Mouse (Mus musculus) midbrain, embryonic 12.5 days (tissue): ENCODE measurements at regions not wholly inside any gene's neighbourhood (a gene's known extent, or its start where the extent isn't known, plus 50 kb on each side); places are given as distances from the start of the nearest gene placed in this dataset.

Source experiments
- ATAC-seq: fragments of 200-750 bp; cut with Nextera tagmentation; 2 replicates; pipeline ENCODE4 v1.8.0; 2017; ENCODE audit warnings: low read depth, moderate TSS enrichment, moderate library complexity; ENCODE audit not compliant: low FRiP score
- H3K27ac ChIP-seq: fragments of 300-500 bp; sonication (generic); replicated peaks from 2 replicates; pipeline ENCODE4 v1.5.1; 2016; ENCODE audit warnings: mild to moderate bottlenecking
- H3K27me3 ChIP-seq: fragments of 300-500 bp; sonication (generic); 2 replicates; pipeline ENCODE4 v1.6.1; 2016; ENCODE audit warnings: mild to moderate bottlenecking
- H3K36me3 ChIP-seq: fragments of 300-500 bp; sonication (generic); 2 replicates; pipeline ENCODE4 v1.6.1; 2016
- H3K4me1 ChIP-seq: fragments of 300-500 bp; sonication (generic); 2 replicates; pipeline ENCODE4 v1.6.1; 2016
- H3K4me2 ChIP-seq: fragments of 300-500 bp; sonication (generic); replicated peaks from 2 replicates; pipeline ENCODE4 v1.6.1; 2016; ENCODE audit warnings: mild to moderate bottlenecking, moderate library complexity
- H3K4me3 ChIP-seq: fragments of 300-500 bp; sonication (generic); 2 replicates; pipeline ENCODE4 v1.5.1; 2016; ENCODE audit warnings: mild to moderate bottlenecking
- H3K9ac ChIP-seq: fragments of 300-500 bp; sonication (generic); replicated peaks from 2 replicates; pipeline ENCODE4 v1.6.1; 2016; ENCODE audit warnings: mild to moderate bottlenecking, moderate library complexity
- H3K9me3 ChIP-seq: fragments of 300-500 bp; sonication (generic); 2 replicates; pipeline ENCODE4 v1.6.1; 2016; ENCODE audit warnings: mild to moderate bottlenecking
- WGBS: fragments of 180-500 bp; shearing (Covaris S2); methylation state at CpG from one replicate; pipeline ENCODE4 v1.1.7; 2016; 5-methylcytosine and 5-hydroxymethylcytosine counted together

DNA sequence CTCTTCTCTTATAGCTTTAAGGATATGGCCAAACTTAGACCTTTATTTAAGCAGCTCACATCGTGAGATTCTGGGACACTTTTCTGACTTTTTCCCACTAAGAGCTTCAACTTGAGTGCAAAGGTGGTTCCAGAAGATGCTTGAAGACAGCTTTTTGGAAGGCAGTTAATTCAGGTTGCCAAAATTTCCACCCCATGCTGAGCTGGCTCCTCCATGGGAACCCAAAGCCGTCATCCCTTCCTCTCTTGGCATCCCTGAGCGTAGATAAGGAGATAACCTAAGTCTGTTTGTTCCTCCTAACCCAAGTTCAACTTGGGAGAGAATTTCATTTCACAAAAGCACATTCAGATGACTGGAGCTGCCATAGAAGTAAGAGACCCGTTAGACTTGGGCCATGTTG is 223.7 kb upstream of the Bmper start:
- ATAC-seq = no peak
- Histone ChIP-seq H3K27me3 (0 out of 2 replicates have a peak, but pooled peaks cover 2% of the 10 kb centered on the region), H3K4me2 (no peak overlapping the region), H3K27ac (no peak overlapping the region), H3K9me3 (no peaks in the 10 kb centered on the region), H3K4me1 (peaks cover 3% of the 10 kb centered on the region; the same call in 1 of the 2 replicates), H3K9ac (no peak overlapping the region), H3K4me3 (no peak overlapping the region), H3K36me3 (no peaks in the 10 kb centered on the region)
- WGBS = 84% methylated on average over 4 of the region's 4 CpGs

DNA sequence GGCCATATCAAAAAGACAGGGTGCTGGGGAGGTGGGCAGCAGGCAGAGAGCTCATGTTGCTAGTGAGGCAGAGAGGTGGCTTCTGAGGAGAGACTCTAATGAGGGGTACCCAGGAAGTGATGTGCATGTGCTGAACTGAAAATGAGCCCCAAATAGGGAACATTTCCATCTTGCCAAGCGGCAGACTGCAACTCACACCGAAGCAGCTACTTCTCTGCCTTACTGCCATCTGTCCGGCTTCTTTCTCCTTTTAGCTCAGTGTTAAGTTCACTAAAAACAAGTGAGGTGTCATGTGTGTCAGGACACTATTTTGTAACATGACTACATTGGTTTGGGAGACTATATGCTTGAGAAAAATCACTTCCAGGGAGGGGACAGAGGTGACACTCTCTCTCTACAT is 222.7 kb upstream of the Bmper start:
- 89% methylated on average over 3 of the region's 3 CpGs for WGBS
- H3K4me2 ChIP-seq = no peak overlapping the region

DNA sequence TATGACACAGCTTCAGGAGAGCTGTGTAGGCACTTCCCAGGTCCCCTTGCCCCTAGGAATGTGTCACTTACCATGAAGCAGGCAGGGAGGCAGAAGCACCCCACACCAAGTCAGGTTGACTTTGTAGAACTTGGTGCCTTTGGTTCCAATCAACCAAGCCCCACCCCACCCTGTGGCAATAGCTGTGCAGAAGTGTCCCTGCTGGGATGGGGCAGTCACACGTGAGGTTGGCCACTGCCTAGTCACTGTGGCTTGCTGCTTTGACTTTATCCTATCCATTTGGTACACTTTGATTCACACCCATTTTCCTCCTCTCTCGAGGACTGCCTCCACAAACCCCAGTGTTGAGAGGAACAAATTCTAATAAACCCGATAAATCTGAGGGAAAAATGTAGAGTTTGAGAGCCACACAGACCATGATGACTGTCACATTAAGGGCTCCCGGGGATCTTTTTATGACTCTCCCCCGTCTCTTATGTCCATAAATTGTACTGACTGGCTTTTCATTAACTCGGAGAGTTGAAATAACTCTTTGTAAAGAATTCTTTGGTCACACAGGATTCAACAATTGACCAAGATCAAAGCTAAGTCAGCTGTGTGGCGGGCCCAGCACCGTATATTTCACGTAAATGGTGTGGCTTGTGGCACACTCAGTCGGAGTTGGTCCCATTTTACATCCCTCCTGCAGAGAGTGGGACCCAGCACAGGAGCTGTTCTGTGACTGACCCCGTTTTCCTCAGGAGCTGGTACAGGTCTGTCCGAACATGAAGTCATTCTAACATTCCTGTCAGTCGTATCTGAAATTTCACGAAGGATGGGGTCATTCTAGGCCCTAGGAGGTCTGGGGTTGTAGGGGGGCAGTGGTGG is 219.4 kb upstream of the Bmper start:
- peaks cover 34% of the 10 kb centered on the region for H3K27me3 ChIP-seq
- peaks cover 14% of the 10 kb centered on the region for H3K4me1 ChIP-seq
- no peaks in the 10 kb centered on the region for H3K36me3 ChIP-seq
- no peak overlapping the region for H3K4me2 ChIP-seq
- no peak for ATAC-seq
- WGBS = 77% methylated on average over 14 of the region's 14 CpGs
- no peak overlapping the region for H3K27ac ChIP-seq
- H3K9me3 ChIP-seq = no peaks in the 10 kb centered on the region
- no peak overlapping the region for H3K9ac ChIP-seq
- no peak overlapping the region for H3K4me3 ChIP-seq

More for the DNA sequence above, 222.7 kb upstream of the Bmper start:
- Histone ChIP-seq H3K4me1 (peaks cover 11% of the 10 kb centered on the region), H3K36me3 (no peaks in the 10 kb centered on the region), H3K4me3 (no peak overlapping the region), H3K27ac (no peak overlapping the region), H3K9me3 (no peaks in the 10 kb centered on the region), H3K27me3 (peaks cover 4% of the 10 kb centered on the region), H3K9ac (no peak overlapping the region)
- no peak for ATAC-seq

DNA sequence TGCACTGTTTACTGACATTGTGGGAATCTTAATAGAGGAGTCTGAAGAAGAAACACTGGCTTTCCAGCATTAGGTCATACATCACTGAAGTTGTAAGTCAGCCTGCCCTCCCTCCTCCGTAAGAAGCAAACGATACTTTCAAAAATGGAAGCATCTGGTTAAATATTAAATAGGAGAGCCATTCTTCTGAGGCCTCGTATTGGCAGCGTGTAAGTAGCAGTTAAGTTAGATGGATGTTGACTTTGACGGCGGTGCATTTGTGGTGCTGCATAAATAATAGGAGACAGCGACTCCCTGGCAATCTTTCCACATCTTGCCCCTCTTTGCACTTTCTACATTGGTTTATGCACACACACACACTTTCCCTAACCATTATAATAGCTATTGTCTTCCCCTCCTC is 217.9 kb upstream of the Bmper start:
- Histone ChIP-seq H3K36me3 (no peaks in the 10 kb centered on the region), H3K4me1 (peaks cover 23% of the 10 kb centered on the region), H3K4me3 (no peak overlapping the region), H3K27ac (no peak overlapping the region), H3K9me3 (no peaks in the 10 kb centered on the region), H3K9ac (no peak overlapping the region), H3K4me2 (no peak overlapping the region), H3K27me3 (peaks cover 43% of the 10 kb centered on the region)
- ATAC-seq = no peak
- WGBS = 74% methylated on average over 7 of the region's 7 CpGs

DNA sequence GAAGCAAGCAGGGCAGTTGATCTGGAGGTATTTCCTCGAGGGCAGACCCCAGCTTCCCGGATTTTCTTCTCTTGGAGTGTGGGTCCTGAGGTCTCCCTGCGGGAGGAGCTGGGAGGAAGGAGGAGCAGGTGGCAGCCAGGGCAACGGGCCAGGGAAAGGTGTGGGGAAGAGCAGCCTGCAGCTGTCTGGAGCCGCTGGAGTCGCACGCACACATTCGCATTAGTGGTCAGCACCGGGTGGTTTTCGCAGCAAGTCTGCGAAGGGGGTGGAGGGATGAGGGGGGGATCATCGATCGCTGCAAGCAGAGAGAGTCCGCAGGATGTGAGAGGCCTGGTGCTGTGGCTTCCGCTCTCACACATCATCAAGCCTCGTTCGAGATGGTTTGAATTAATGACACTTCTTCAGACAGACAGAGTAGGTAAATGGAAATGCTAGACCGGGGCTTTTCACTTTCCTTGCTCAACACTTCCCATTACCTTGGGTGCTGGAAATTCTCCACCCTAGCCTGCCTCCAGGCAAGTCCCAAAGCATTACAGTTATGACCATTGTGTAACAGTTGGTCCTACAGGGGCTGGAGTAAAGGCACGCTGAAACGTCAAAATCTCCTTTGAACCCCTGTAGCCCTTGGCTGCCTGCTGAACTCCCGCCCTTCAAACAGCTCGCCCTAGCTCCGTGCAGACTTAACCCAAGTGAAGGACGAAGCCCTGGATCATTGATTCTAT is 213.3 kb upstream of the Bmper start:
- H3K9ac ChIP-seq = 0 out of 2 replicates have a peak overlapping the region, but pooled peaks have one; percentile 24

DNA sequence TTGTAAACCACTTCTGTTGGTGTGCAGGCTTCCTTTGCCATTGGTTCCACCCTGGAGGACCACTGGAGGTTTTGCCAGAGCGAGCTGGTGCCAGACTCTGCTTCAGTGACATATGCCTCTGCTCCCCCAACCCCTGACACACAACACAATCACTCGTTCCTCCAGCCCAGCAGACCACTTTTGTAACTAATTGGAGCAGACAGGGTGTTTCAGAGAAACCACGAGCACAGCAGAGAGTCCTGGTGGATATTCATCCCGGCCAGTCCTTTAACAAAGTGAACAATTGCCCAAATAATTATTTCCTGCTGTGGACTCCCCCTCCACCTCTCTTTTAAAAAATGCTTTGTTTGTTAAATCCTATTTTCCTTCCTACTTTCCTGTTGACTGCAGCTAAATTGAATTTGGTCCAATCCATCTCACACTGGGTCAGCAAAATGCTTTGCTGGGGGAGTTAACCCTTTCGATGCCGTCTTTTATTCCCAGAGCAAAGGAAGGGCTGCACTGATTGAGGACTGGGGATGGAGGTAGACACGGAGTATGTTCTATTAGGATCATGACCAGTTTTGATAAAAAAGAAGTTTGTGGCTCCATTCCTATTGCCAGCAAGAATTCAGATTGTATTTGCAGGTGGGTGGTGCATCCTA is 211.4 kb upstream of the Bmper start:
- Histone ChIP-seq H3K36me3 (no peaks in the 10 kb centered on the region), H3K4me2 (peak overlapping the region; percentile 27), H3K4me3 (no peak overlapping the region), H3K27ac (no peak overlapping the region), H3K27me3 (peaks cover 39% of the 10 kb centered on the region), H3K9ac (no peak overlapping the region), H3K4me1 (peaks cover 32% of the 10 kb centered on the region), H3K9me3 (peaks cover 2% of the 10 kb centered on the region; the same call in 1 of the 2 replicates)
- 5% methylated on average over 7 of the region's 7 CpGs for WGBS
- ATAC-seq = peak; percentile 78

More for the DNA sequence above, 213.3 kb upstream of the Bmper start:
- Histone ChIP-seq H3K27me3 (peaks cover 52% of the 10 kb centered on the region), H3K36me3 (no peaks in the 10 kb centered on the region), H3K9me3 (no peaks in the 10 kb centered on the region), H3K4me1 (peaks cover 39% of the 10 kb centered on the region), H3K27ac (0 out of 2 replicates have a peak overlapping the region, but pooled peaks have one; percentile 4), H3K4me2 (peak overlapping the region; percentile 38), H3K4me3 (peak overlapping the region; percentile 18)
- WGBS = under 1% methylated on average over 24 of the region's 24 CpGs
- ATAC-seq = peak; percentile 35; the same call in 1 of the 2 replicates

DNA sequence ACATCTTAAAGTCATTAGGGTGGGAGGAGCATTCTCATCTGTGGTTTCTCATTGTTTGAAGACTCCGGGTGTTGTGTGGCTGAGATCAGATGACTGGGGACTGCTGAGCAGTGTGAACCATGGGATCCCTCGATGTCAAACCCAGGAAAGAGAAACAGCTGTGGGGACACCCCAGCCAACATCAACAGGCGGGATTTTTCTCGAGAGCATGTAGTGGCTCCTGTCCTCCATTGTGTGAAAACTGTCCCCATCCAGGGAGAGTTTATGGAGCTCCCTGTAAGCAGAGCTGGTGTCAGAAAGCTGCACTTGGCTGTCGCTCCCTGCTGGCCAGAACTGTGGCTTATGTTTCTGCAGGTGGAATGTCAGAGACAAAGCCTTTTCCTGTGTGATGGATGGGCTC is 210.7 kb upstream of the Bmper start:
- H3K36me3 ChIP-seq = no peaks in the 10 kb centered on the region
- no peak overlapping the region for H3K4me3 ChIP-seq
- peak overlapping the region; percentile 27; the same call in 1 of the 2 replicates for H3K4me2 ChIP-seq
- no peak overlapping the region for H3K27ac ChIP-seq
- H3K4me1 ChIP-seq = peaks cover 32% of the 10 kb centered on the region
- peaks cover 32% of the 10 kb centered on the region for H3K27me3 ChIP-seq
- 0 out of 2 replicates have a peak, but pooled peaks have one; percentile 18 for ATAC-seq
- H3K9me3 ChIP-seq = peaks cover 6% of the 10 kb centered on the region; the same call in 1 of the 2 replicates
- 5% methylated on average over 5 of the region's 5 CpGs for WGBS
- H3K9ac ChIP-seq = no peak overlapping the region

DNA sequence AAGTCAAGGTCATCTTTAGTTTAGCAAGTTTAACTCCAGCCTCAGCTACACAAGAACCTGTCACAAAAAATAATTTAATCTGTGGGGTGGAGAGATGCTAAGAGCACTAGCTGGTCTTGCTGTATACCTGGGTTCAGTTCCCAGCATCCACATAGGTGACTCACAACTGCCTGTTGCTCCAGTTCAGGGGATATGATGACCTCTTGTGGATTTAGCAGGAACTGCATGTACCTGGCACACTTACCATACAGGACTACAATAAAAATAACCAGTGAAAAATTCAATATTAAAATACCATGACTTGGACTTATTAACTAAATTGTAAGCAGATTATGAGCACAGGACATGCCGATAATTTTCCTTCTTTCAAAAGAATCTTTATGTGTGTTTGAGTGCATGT is 206.1 kb upstream of the Bmper start:
- Histone ChIP-seq H3K27ac (no peak overlapping the region), H3K9me3 (peaks cover 6% of the 10 kb centered on the region; the same call in 1 of the 2 replicates), H3K4me2 (no peak overlapping the region), H3K9ac (no peak overlapping the region), H3K27me3 (peaks cover 7% of the 10 kb centered on the region), H3K36me3 (no peaks in the 10 kb centered on the region), H3K4me3 (no peak overlapping the region), H3K4me1 (peaks cover 9% of the 10 kb centered on the region)
- ATAC-seq = no peak
- 97% methylated on average over 1 of the region's 1 CpGs for WGBS

DNA sequence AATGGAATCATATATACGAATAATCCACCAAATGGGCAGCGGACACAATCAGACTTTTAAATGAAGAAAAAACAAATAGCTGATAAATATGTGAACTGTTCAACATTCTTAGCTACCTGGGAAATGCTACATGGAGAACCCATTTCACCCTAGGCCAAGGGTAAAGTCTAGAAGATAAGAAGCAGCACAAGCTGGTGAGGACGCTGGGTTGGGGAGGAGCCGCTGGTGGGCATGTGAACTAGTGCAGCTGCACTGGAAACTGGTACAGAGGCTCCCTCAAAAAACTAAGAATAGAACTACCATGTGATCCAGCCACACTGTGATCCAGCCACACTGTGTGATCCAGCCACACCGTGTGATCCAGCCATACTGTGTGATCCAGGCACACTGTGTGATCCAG is 198.8 kb upstream of the Bmper start:
- Histone ChIP-seq H3K27ac (no peak overlapping the region), H3K4me2 (no peak overlapping the region), H3K36me3 (no peaks in the 10 kb centered on the region), H3K9ac (no peak overlapping the region), H3K4me3 (no peak overlapping the region), H3K27me3 (peaks cover 5% of the 10 kb centered on the region), H3K4me1 (no peaks in the 10 kb centered on the region), H3K9me3 (no peaks in the 10 kb centered on the region)
- no peak for ATAC-seq
- 90% methylated on average over 5 of the region's 5 CpGs for WGBS

DNA sequence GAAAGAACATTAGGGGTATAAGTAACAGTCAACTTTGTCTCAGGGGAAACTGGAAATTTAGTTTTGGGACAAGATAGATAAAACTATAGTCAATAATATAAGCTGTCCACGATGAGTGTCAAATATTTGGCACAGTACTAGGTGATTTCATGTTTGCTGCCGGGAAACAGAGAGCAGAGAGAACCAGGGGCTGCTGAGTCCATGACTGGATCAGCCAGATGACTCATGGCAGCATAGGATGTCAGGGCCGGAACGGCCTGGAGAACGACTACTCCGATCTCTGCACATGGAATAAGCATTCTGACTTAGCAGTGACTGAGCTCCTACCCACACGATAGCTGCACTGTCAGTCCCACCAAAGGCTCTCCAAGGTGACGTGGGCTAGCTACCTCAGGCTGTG is 197.6 kb upstream of the Bmper start:
- H3K27me3 ChIP-seq = peaks cover 5% of the 10 kb centered on the region
- no peaks in the 10 kb centered on the region for H3K9me3 ChIP-seq
- no peak overlapping the region for H3K4me2 ChIP-seq
- H3K36me3 ChIP-seq = no peaks in the 10 kb centered on the region
- no peak overlapping the region for H3K27ac ChIP-seq
- H3K4me3 ChIP-seq = no peak overlapping the region
- no peaks in the 10 kb centered on the region for H3K4me1 ChIP-seq
- no peak overlapping the region for H3K9ac ChIP-seq
- no peak for ATAC-seq
- 91% methylated on average over 8 of the region's 8 CpGs for WGBS

DNA sequence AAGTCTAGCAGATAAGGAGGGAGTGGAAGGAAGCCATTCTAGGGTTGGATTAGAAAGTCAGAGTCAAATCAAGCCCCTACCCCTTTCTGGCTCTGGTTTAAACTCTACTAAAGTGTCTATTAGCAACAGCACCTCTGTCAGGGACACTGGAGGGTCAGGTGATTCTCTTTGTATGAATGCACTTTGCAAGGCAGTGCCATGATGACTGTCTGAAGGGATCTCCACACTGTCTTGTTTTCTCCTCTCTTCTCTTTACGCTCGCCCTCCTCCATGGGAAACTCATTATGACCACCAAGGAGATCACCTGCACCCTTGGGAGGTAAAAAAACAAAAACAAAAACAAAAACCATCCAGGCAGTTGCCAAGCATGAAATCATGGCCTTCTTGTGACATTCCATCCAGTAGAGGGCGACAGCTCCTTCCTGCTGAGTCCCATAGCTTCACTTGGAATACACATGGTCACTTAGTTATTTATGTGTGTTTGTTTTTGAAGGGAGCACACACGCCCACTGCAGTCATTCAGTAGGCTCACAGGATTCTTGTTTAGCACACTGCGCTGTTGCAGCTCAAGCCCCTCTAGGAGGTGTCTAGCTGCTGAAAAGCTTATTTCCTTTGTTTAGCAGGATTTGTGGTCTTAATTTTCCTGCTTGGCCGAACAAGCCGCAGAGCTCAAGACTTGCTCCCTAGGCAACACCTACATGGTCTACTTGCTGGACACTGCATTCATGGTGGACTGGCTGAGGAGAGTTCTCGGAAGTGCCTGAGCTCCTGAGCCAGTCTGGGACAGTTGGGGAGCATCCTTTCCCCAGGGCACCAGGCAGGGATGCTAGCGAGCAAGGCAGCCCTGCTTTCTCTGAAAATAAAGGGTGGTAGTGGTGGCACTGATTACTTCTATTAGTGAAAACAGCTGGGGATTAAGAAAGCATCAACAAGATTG is 195.2 kb upstream of the Bmper start:
- H3K9ac ChIP-seq = no peak overlapping the region
- ATAC-seq = peak; percentile 50
- H3K36me3 ChIP-seq = no peaks in the 10 kb centered on the region
- no peak overlapping the region for H3K4me2 ChIP-seq
- no peak overlapping the region for H3K27ac ChIP-seq
- whole genome bisulfite sequencing = 32% methylated on average over 9 of the region's 9 CpGs
- H3K4me3 ChIP-seq = no peak overlapping the region
- no peaks in the 10 kb centered on the region for H3K9me3 ChIP-seq
- H3K27me3 ChIP-seq = peaks cover 11% of the 10 kb centered on the region
- no peaks in the 10 kb centered on the region for H3K4me1 ChIP-seq
